Mouse (Mus musculus) stomach, postnatal 0 days (tissue): ENCODE results near the gene Ap2s1. TPM values are rescaled to one million over a fixed set of nuclear protein-coding genes. Genes with fewer than 3 reads are reported as not detected.

Source experiments
- ATAC-seq: fragments of 200-750 bp; cut with Nextera tagmentation; 2 replicates; pipeline ENCODE4 v1.8.0; 2017; ENCODE audit not compliant: low FRiP score, low TSS enrichment
- DNase-seq: peaks from one replicate; pipeline ENCODE4 v3.0.0-alpha.2; 2016; ENCODE audit warnings: low spot score
- H3K27ac ChIP-seq: fragments of 300-500 bp; sonication (generic); replicated peaks from 2 replicates; pipeline ENCODE4 v1.5.1; 2014; ENCODE audit warnings: mild to moderate bottlenecking, control low read depth
- H3K27me3 ChIP-seq: fragments of 300-500 bp; sonication (generic); 2 replicates; pipeline ENCODE4 v1.6.1; 2014; ENCODE audit warnings: low read length; ENCODE audit not compliant: control insufficient read depth, insufficient read depth
- H3K36me3 ChIP-seq: fragments of 300-500 bp; sonication (generic); 2 replicates; pipeline ENCODE4 v1.6.1; 2014; ENCODE audit warnings: low read length, mixed read lengths; ENCODE audit not compliant: control insufficient read depth, insufficient read depth
- H3K4me1 ChIP-seq: fragments of 300-500 bp; sonication (generic); replicated peaks from 2 replicates; pipeline ENCODE4 v1.6.1; 2014; ENCODE audit warnings: antibody characterized with exemption; ENCODE audit not compliant: control insufficient read depth, insufficient read depth
- H3K4me2 ChIP-seq: fragments of 300-500 bp; sonication (generic); replicated peaks from 2 replicates; pipeline ENCODE4 v1.6.1; 2014; ENCODE audit warnings: low read depth, mild to moderate bottlenecking, control low read depth, moderate library complexity
- H3K4me3 ChIP-seq: fragments of 300-500 bp; sonication (generic); 2 replicates; pipeline ENCODE4 v1.5.1; 2014; ENCODE audit warnings: low read depth, low read length, control low read depth
- H3K9ac ChIP-seq: fragments of 300-500 bp; sonication (generic); 2 replicates; pipeline ENCODE4 v1.6.1; 2014; ENCODE audit warnings: mild to moderate bottlenecking, low read length, control low read depth, mixed read lengths
- H3K9me3 ChIP-seq: fragments of 300-500 bp; sonication (generic); 2 replicates; pipeline ENCODE4 v1.6.1; 2016; ENCODE audit warnings: low read length; ENCODE audit not compliant: control insufficient read depth
- CTCF ChIP-seq: IDR thresholded peaks from 2 replicates; pipeline ENCODE4 v1.5.1; 2016; ENCODE audit warnings: antibody characterized with exemption, low read depth, mild to moderate bottlenecking, moderate library complexity
- EP300 ChIP-seq: optimal IDR thresholded peaks from 2 replicates; pipeline ENCODE3; 2016; ENCODE audit warnings: antibody characterized with exemption
- WGBS: fragments of 180-500 bp; shearing (Covaris S2); extraction: QIAGEN DNeasy Blood & Tissue Kit; methylation state at CpG from one replicate; pipeline ENCODE4 v1.1.7; 2014; 5-methylcytosine and 5-hydroxymethylcytosine counted together
- polyA plus RNA-seq: library from polyadenylated mRNA; unstranded; fragments of >200 nt; fragmentation: Nextera tagmentation; extraction: Ambion mirVana; gene quantifications from 2 replicates; pipeline ENCODE4 v1.2.1, GENCODE M21; 2015

The Ap2s1 gene
- polyA plus RNA-seq, 1 experiment from 2014 or later: 229 TPM

DNA sequence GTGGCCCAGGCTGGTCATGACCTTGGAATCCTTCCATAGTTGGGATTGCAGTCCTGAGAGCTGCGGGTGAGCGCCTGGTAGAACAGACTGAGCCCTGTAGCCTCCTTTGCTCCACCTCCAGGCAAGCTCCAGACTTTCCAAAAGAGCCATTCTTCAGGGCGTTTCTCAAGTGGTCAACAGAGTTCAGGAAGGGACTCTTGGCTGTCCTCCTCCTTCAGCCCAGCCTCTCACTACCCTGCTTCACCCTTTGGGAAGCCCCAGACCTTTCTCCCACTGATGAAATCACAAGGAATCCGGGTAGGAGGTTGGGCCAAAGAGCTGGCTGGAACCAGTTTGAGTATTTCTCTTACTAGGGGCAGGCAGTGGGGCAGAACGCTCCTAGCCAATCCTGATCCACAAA, 41.9 kb downstream of the Ap2s1 start:
- ATAC-seq (peak; percentile 41), DNase-seq (no peak)
- H3K9ac ChIP-seq: no peak overlapping the region
- no peak overlapping the region for H3K4me3 ChIP-seq
- no peaks in the 10 kb centered on the region for H3K9me3 ChIP-seq
- no peak overlapping the region for H3K4me2 ChIP-seq
- H3K36me3 ChIP-seq: no peaks in the 10 kb centered on the region
- H3K27ac ChIP-seq: peak overlapping the region; percentile 65
- peaks cover 7% of the 10 kb centered on the region for H3K4me1 ChIP-seq
- WGBS: 57% methylated on average over 5 of the region's 5 CpGs
- TF ChIP-seq EP300 (no peak), CTCF (0 out of 2 replicates have a peak, but pooled peaks have one; percentile 16)
- H3K27me3 ChIP-seq: no peaks in the 10 kb centered on the region

DNA sequence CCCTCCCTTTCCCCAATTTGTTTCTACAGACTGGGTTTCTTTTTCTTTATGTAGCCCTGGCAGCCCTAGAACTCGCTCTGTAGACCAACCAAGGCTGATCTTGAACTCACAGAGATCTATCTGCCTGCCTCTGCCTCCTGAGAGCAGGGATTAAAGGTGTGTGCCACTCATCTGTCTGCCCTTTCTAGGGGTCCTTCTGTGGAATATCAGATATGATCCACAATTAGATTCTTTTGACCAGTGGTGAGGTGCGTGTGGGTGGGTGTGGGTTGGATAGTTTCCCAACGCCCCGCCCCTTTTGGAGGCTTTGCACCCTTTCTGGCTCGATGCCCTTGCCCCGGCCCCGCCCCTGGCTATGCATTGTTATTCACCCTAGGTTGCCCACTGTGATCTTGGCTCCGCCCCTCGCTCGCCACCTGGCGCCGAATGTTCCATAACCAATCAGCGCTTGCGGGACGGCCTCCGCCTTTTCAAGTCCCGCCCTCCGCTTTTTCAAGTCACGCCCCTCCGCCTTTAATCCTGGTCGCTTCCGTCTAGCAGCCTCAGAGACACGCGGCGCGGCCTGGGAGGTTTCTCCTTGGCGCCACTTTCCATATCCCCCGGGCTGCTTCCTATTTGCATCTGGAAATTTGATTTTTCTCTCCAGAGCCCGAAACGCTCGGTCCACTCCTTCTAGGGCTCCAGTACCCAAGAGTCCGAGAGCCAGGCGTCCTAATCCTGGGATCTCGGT, 42.8 kb downstream of the Ap2s1 start, which contains the start of gene Slc1a5:
Slc1a5 (plus strand) TSS at position 516 of the 730 bp plus-strand sequence.
- H3K4me2 ChIP-seq: peak within 1 kb of the TSS; percentile 97
- peaks cover 7% of the 10 kb centered on the region for H3K4me1 ChIP-seq
- H3K4me3 ChIP-seq: peak within 1 kb of the TSS; percentile 71
- DNase-seq: peak; percentile 97
- ATAC-seq: peak; percentile 86
- peak within 1 kb of the TSS; percentile 65 for H3K27ac ChIP-seq
- H3K36me3 ChIP-seq: no peaks in the 10 kb centered on the region
- H3K27me3 ChIP-seq: no peaks in the 10 kb centered on the region
- H3K9ac ChIP-seq: peak within 1 kb of the TSS; percentile 74
- H3K9me3 ChIP-seq: no peaks in the 10 kb centered on the region
- TF ChIP-seq CTCF: peak; percentile 54
- no peak for TF ChIP-seq EP300
- 3% methylated on average over 34 of the region's 34 CpGs for WGBS

DNA sequence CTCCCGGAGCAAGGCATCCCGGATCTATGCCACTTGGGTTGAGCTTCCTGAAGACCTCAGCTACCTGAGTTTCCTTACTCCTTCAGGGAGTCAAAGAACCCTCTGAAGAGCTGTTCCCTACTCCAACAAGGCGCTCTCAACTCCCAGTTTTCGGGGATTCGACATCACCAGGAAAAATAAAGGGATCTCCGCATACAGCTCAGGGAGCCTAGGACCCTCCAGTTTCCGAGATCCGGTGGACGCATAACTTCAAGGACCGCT, 43.3 kb downstream of the Ap2s1 start:
- Histone ChIP-seq H3K27ac (peak overlapping the region; percentile 46), H3K36me3 (no peaks in the 10 kb centered on the region), H3K4me1 (peaks cover 7% of the 10 kb centered on the region), H3K4me2 (peak overlapping the region; percentile 97), H3K4me3 (peak overlapping the region; percentile 71), H3K27me3 (no peaks in the 10 kb centered on the region), H3K9ac (peak overlapping the region; percentile 74), H3K9me3 (no peaks in the 10 kb centered on the region)
- TF ChIP-seq CTCF (no peak), EP300 (no peak)
- WGBS: 0% methylated on average over 10 of the region's 10 CpGs
- no peak for DNase-seq
- 0 out of 2 replicates have a peak, but pooled peaks have one; percentile 4 for ATAC-seq

GRCm38 (mm10) chr7:16781816-16782554, 43.8 kb downstream of the Ap2s1 start:
- no peak for ATAC-seq

GRCm38 (mm10) chr7:16782555-16783125, 44.4 kb downstream of the Ap2s1 start:
- Histone ChIP-seq H3K9me3 (no peaks in the 10 kb centered on the region), H3K4me3 (peak overlapping the region; percentile 71), H3K36me3 (peaks cover under 1% of the 10 kb centered on the region; the same call in 1 of the 2 replicates), H3K4me2 (peak overlapping the region; percentile 97), H3K9ac (peak overlapping the region; percentile 74), H3K4me1 (peaks cover 7% of the 10 kb centered on the region), H3K27ac (peak overlapping the region; percentile 18; the same call in 1 of the 2 replicates), H3K27me3 (no peaks in the 10 kb centered on the region)
- DNase-seq (no peak), ATAC-seq (no peak)
- TF ChIP-seq EP300 (no peak), CTCF (no peak)
- 11% methylated on average over 11 of the region's 11 CpGs for WGBS

More at GRCm38 (mm10) chr7:16781816-16782554, 43.8 kb downstream of the Ap2s1 start:
- peak overlapping the region; percentile 46 for H3K27ac ChIP-seq
- peak overlapping the region; percentile 74 for H3K9ac ChIP-seq
- H3K27me3 ChIP-seq: no peaks in the 10 kb centered on the region
- under 1% methylated on average over 51 of the region's 60 CpGs for WGBS
- H3K4me1 ChIP-seq: peaks cover 7% of the 10 kb centered on the region
- peak; percentile 35 for DNase-seq
- no peaks in the 10 kb centered on the region; the same call in 1 of the 2 replicates for H3K36me3 ChIP-seq
- H3K4me2 ChIP-seq: peak overlapping the region; percentile 97
- peak overlapping the region; percentile 71 for H3K4me3 ChIP-seq
- no peak for TF ChIP-seq EP300
- TF ChIP-seq CTCF: no peak
- no peaks in the 10 kb centered on the region for H3K9me3 ChIP-seq
